Mouse (Mus musculus) spleen, adult 2 months (tissue): ENCODE data around the gene Fndc9.

ENCODE experiments used
- CTCF ChIP-seq: fragments of 200-500 bp; IDR thresholded peaks from 2 replicates; pipeline ENCODE4 v1.5.1; 2011; ENCODE audit warnings: mild to moderate bottlenecking, inconsistent platforms; ENCODE audit not compliant: insufficient read depth, insufficient read length, insufficient replicate concordance; ENCODE audit errors: extremely low read depth
- POLR2A ChIP-seq: fragments of 200-500 bp; IDR thresholded peaks from 2 replicates; pipeline ENCODE4 v1.6.1; 2011; ENCODE audit warnings: low read depth, low read length, inconsistent platforms

- TF ChIP-seq CTCF (no peak), POLR2A (no peak)
These were observed 48.5 kb downstream of the Fndc9 start for GRCm38 (mm10) chr11:46283800-46284199.
